Mouse (Mus musculus) heart, adult 18-20 months (tissue): ENCODE measurements around the gene Gm17349. TPM values are rescaled to one million over a fixed set of nuclear protein-coding genes. Genes with fewer than 3 reads are reported as not detected.

Experiments used
- DNase-seq, 2 experiments: peaks; one replicate each; pipeline ENCODE4 v3.0.0; 2021 to 2022; ENCODE audit warnings: mixed read lengths in 1 of 2
- total RNA-seq, 2 experiments: library from RNA; stranded (reverse); gene quantifications; 2 replicates each; pipeline ENCODE4 v1.2.3; 2021

Gm17349 gene
- total RNA-seq, 2 experiments from 2014 or later = 2.4 to 4.3 TPM

DNA sequence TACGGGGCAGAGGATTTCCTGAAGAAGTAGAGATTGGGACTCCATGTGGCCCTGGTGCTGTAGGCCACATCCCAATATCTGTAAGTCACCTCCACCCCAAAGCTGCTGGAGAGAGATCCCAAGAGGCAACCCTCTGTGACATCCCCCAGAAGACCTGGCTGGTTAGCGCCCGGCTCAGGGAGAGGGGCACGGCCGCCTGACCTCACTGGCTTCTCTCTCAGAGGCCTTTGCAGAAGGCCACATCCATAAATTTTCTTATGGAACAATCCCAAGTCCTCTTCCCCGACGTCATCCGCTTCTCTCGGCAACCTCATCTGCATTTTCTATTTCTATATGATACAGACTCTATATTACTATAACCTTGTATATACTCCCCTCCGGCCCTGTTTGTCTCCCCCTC, 5.6 kb downstream of the Gm17349 start:
- DNase-seq = no peak

GRCm38 (mm10) chr15:99698533-99699085, 6.7 kb downstream of the Gm17349 start:
- no peak for DNase-seq

DNA sequence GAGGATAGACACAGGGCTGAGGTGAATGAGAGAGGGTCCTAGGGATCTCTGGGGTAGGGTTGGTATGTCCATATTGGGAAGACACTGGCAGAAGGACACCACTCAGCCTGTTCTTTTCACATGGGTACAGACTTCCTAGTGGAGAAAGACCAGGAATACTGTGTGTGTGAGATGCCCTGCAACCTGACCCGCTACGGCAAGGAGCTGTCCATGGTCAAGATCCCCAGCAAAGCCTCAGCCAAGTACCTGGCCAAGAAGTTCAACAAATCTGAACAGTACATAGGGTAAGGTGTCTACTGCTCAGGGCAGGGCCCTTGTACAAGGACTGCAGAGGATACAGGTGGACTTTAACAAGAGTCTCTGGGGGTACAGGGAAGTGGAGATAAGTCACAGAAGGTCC, 8.0 kb downstream of the Gm17349 start:
- no peak for DNase-seq

DNA sequence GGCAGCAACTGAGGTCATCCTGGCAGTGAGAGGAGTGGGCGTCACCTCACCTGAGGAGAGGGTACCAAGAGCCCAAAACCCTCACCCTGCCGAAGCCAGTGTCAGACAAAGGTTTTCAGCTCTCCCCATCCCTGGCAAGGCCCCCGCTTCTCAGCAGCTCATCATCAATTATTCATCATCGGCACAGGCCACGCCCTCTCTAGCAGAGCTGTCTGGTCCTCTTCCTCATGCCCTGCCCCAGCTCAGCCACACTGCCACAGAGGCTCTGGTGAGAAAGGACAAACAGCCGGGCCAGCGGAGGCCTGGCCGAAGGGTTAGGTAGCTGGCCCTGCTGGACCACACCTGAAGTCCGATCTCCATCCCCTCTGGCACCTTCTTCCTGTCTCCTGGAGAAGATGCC, 13.3 kb downstream of the Gm17349 start:
- DNase-seq = no peak

- no peak for DNase-seq
Observed at GRCm38 (mm10) chr15:99690924-99691323, 14.4 kb downstream of the Gm17349 start.

- DNase-seq = peak; percentile 50 to 65
Observed at GRCm38 (mm10) chr15:99688712-99689111, 16.6 kb downstream of the Gm17349 start.

DNA sequence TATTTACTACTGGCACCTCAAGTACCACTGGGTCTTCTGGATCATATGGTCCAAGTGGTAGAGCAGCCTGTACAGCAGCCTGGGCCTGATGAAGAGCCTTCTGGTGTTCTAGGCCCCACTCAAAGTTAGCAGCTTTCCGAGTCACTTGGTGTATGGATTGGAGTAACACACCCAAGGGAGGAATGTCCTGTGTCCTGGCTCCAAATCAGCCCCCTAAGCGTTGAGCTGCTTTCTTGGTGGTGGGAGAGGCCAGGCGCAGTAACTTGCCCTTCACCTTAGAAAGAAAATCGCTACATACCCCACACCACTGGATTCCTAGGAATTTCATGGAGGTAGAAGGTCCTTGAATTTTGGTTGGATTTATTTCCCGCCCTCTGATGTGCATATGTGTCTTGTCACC, 21.1 kb downstream of the Gm17349 start:
- DNase-seq = no peak

DNA sequence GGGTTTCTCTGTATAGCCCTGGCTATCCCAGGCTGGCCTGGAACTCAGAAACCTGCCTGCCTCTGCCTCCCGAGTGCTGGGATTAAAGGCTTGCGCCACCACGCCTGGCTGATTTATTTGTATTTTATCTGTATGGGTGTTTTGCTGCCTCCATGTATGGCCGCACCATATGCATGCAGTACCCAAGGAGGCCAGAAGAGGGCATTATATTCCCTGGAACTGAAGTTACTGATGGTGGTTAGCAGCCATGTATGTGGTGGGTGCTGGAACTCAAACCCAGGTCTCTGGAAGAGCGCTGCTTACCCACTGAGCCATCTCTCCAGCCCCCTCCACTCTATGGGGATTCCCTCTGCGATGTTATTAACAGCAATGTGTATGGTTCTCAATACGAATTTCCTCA, 22.4 kb downstream of the Gm17349 start:
- DNase-seq = no peak

GRCm38 (mm10) chr15:99679008-99679407, 26.3 kb downstream of the Gm17349 start:
- DNase-seq = no peak

DNA sequence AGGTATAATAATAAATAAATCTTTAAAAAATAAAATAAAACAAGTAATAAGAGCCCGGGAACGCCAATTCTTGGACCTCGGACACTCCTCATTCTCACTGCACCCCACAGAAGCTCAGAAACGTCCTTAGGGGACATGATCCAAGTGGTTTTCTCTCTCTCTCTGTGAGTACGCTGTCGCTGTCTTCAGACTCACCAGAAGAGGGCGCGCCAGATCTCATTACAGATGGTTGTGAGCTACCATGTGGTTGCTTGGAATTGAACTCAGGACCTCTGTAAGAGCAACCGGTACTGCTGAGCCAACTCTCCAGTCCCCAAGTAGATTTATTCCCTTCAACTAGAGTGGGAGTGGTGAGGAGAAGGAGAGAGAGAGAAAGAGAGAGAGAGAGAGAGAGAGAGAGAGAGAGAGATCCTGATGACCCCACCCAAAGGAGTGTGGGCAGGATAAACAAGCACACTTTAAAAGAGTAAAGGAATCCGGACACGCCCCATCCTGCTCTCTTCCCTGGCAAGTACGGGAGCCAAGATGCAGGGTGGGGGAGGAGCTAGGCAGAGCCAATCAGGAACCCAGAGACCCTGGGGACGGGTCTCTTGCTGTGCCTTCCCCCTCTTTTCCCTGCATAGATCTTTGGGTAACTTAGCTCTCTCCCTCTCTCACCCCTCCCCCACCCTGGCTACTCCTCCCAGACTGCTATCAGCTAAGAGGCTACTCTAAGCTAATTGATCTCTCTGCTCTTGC, 27.1 kb downstream of the Gm17349 start:
- peak in 1 of 2 experiments; percentile 50 for DNase-seq

GRCm38 (mm10) chr15:99677089-99677488, 28.2 kb downstream of the Gm17349 start:
- no peak for DNase-seq

- no peak for DNase-seq
Observed at GRCm38 (mm10) chr15:99674866-99675265, 30.4 kb downstream of the Gm17349 start.

DNA sequence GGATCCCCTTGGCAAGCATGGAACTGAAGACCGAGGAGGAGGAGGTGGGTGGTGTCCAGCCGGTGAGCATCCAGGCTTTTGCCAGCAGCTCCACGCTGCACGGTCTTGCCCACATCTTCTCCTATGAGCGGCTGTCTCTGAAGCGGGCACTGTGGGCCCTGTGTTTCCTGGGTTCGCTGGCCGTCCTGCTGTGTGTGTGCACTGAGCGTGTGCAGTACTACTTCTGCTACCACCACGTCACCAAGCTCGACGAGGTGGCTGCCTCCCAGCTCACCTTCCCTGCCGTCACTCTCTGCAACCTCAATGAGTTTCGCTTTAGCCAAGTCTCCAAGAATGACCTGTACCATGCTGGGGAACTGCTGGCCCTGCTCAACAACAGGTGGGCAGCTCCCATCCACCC, 33.5 kb downstream of the Gm17349 start:
- DNase-seq = no peak

DNA sequence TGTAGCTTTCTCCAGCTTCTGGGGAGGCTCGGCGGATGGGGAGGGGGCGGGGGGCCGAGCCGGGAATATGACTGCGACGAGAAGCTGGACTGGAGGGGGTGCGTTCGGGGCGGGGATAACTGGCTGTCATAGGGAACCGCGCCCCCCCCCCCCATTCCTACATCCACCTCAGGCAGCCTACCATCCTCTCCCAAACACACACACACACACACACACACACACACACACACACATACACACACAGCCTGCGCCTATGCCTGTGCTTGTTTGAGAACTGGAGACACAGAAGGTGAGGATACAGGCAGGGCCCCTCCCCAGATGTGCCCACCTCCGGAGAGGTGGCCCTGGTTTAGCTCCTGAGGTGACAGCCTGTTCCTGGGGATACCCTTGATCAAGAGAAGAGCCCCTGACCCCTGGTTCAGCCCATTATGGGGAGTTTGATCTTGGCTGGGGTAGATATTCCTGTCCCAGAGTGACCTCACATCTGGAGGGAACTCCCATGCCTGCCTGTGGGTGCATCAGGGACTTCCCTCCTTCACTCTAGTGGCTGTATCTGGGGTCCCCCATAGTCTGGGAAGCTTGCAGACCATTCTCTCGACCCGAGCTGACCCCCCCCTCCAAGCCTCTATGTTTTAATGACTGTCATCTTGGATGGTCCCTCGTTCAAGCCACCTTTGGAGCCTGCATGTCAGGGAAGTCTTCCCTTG, 34.2 kb downstream of the Gm17349 start:
- no peak for DNase-seq

DNA sequence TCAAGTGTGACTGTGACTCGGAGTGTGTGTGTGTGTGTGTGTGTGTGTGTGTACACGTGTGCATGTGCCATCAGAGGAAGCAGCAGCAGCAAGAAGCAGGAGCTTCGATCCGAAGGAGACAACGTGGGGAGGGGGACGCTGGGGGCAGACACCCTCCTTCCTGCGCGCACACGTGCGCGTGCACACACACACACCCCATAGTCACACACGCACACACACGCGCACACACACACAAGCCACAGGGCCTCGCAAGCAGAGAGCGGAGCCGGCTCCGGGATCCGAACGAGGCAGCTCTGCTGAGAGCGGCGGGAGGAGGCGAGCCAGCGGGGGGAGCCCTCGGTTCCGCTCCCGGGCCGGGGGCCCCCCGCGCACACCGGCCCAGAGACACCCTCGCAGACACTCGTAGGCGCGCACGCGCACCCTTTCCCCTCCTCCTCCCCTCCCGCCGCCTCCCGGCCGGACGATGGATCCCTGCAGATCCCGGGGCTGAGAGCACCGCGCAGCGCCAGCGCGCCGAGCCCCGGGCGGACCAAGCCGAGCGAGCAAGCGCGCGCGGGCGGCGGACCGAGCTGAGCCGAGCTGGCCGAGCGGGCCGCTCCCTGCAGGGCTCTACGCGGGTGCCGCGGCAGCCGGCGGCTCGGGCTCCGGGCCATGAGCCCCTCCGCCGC, 35.0 kb downstream of the Gm17349 start, which contains the start of gene Asic1:
TSS of gene Asic1 (plus strand) at position 215 of the 668 bp plus-strand sequence.
- peak; percentile 54 to 66 for DNase-seq

DNA sequence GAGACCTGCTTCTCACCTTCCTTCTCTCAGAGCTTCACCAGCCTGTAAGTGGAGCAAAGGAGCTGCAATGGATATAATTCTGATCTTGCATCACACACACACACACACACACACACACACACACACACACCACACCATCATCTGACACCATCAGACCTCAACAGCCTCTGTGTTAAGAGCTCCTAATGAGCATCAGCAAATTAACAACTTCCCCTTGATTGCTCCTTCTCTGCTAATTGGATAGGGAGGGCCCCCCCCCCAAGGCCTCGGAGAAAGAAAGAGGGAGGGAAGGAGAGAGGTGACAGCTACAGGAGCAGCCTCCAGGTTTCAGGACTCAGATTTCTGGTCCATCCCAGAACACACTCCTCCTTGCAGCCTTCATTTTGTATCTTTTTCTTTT, 35.9 kb downstream of the Gm17349 start:
- no peak for DNase-seq

GRCm38 (mm10) chr15:99668881-99669280, 36.4 kb downstream of the Gm17349 start:
- peak; percentile 67 to 82 for DNase-seq

DNA sequence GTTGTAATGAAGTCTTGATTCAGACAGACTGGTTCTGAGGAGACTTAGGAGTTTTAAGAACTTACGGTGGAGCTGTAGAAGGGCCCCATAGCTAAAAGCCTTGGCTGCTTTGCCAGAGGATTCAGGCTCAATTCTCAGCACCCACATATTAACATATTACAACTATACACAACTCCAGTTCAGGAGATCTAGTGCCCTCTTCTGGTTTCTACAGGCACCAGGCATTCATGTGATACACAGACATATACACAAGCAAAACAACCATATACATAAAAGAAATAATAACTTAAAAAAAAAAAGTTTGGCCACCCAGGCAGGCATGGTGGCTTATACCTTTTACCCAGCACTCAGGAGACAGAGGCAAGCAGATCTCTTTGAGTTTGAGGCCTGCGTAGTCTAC, 37.7 kb downstream of the Gm17349 start:
- no peak for DNase-seq

DNA sequence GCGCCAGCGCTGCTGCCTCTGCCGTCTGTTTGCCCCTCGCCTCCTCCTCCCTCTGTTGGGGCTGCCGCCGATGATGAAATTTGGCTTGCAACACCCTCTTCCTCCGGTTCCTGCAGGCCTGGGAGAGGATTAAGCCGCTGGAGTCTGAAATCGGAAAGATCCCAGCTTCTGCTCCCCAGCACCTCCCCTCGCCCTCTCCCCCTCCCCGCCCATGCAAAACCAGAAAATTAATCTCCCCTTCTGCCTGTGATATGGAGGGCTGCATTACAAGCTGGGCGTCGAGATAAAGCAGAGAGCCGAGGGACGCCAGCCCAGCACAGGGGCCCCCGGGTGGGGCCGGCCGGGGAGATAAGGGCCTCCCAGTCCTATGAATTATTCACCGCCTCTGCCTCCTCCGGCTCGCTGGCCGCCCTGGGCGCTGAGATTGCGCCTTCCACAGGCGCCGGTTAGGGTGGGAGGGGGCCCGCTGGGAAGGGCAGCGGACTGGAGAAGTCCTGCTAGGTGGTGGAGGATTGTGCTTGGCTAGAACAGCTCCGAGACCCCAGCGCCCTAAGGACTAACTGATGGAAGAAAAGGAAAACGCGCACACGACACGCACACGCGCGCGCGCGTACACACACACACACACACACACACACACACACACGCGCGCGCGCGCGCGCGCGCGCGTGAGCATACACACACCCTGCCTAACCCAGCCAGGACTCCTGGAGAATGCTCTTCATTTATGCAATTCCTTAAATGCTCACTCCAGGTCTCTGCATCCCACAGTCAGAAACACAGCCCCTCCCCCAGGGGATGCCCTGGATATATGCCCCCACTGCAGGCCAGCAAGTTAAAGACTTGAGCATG, 40.5 kb downstream of the Gm17349 start:
- DNase-seq = peak; percentile 65 to 74

DNA sequence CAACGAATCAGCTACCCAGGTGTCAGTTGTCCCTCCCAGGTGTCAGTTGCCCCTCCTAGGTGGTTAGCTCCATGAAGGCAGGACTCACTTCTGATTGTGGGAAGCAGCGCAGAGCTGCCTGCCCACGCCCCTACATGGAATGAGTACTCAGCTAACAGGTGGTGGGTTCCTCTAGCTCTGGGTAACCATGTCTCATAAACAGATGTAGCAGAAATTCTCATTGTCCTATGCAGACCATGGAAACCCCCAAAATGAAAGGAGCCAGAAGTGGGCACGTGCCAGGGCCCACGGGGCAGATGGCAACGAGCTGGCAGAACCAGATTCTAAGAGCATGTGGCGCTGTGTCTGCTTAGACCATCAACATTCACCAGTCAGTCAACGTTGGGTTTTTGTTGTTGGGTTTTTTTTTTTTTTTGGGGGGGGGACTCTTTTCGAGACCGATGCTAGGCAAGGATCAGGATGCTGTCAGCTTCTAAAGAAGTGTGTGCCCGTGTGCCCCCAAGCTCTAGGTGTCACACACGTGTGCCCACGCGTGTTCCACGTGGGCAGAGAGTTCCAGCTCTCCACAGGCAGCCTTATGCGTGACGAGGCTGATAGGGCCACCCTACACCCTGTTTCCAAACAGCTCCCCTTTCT, 41.2 kb downstream of the Gm17349 start:
- no peak for DNase-seq

DNA sequence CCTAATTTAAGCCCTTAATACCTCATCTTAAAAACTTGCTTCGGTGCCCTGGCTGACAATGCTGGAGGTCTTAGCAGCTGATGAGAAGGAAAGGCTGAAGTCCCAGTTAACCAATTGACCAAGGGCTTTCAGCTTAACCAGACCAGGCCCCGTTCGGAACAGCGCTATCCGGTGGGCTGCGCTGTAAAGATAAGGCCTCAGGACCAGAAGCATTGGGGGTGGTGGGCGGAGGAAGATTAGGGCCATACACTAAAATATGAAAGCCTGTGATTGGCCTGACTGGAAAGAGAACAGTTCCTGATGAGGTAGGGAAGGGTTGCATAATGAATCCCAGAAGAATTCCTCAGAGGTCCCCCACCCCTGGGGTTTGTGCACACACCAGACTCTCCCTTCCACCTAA, 42.9 kb downstream of the Gm17349 start:
- DNase-seq = no peak
